Mouse (Mus musculus) forebrain, embryonic 12.5 days (tissue): ENCODE measurements around the gene Rnf181. TPM values are rescaled to one million over a fixed set of nuclear protein-coding genes. Genes with fewer than 3 reads are reported as not detected.
A peak's percentile ranks its signal among the peaks of the same experiment; 100 is the strongest.

Experiments used
- ATAC-seq: fragments of 200-750 bp; cut with Nextera tagmentation; 2 replicates; pipeline ENCODE4 v1.8.0; 2017; ENCODE audit warnings: moderate TSS enrichment; ENCODE audit not compliant: low FRiP score
- H3K27ac ChIP-seq: fragments of 300-500 bp; sonication (generic); 2 replicates; pipeline ENCODE4 v1.5.1; 2016; ENCODE audit warnings: mild to moderate bottlenecking
- H3K27me3 ChIP-seq: fragments of 300-500 bp; sonication (generic); 2 replicates; pipeline ENCODE4 v1.6.1; 2016; ENCODE audit warnings: mild to moderate bottlenecking
- H3K36me3 ChIP-seq: fragments of 300-500 bp; sonication (generic); replicated peaks from 2 replicates; pipeline ENCODE4 v1.6.1; 2016; ENCODE audit warnings: mild to moderate bottlenecking
- H3K4me1 ChIP-seq: fragments of 300-500 bp; sonication (generic); 2 replicates; pipeline ENCODE4 v1.6.1; 2016
- H3K4me2 ChIP-seq: fragments of 300-500 bp; sonication (generic); 2 replicates; pipeline ENCODE4 v1.6.1; 2016; ENCODE audit warnings: mild to moderate bottlenecking, moderate library complexity
- H3K4me3 ChIP-seq: fragments of 300-500 bp; sonication (generic); replicated peaks from 2 replicates; pipeline ENCODE4 v1.5.1; 2016; ENCODE audit warnings: mild to moderate bottlenecking
- H3K9ac ChIP-seq: fragments of 300-500 bp; sonication (generic); 2 replicates; pipeline ENCODE4 v1.6.1; 2016; ENCODE audit warnings: mild to moderate bottlenecking
- H3K9me3 ChIP-seq: fragments of 300-500 bp; sonication (generic); 2 replicates; pipeline ENCODE4 v1.6.1; 2016
- WGBS: fragments of 180-500 bp; shearing (Covaris S2); methylation state at CpG from one replicate; pipeline ENCODE4 v1.1.7; 2016; 5-methylcytosine and 5-hydroxymethylcytosine counted together
- polyA plus RNA-seq: library from polyadenylated mRNA; unstranded; fragments of >200 nt; fragmentation: Nextera tagmentation; extraction: Ambion mirVana; gene quantifications from 2 replicates; pipeline ENCODE4 v1.2.1, GENCODE M21; 2016

Rnf181 gene
- polyA plus RNA-seq, 1 experiment from 2014 or later = 97.5 TPM

DNA sequence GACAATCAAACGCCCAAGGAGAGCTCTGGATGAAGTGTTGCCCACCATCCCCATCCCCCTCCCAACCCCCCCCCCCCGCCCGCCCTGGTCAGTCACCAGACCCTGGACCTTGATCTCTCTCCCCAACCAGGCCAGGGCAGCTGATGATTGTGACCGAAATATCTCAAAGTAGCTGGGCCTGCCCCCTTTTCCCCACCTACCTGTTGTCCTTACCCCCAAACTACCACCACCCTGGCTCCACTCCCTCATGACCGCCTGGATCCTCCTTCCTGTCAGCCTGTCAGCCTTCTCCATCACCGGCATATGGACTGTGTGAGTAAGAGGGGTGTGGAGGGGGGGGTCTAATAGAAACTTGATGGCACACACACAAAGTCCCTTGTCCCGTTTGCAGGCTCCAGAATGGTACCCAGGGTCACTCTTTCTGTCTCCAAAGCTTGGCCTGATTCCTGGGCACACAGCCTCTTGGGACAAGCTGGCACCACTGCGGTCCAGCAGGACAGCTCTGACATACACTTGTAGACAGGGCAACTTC, 10.7 kb downstream of the Rnf181 start:
- H3K4me2 ChIP-seq = peak overlapping the region; percentile 96
- no peaks in the 10 kb centered on the region for H3K9me3 ChIP-seq
- ATAC-seq = peak; percentile 12
- H3K9ac ChIP-seq = peak overlapping the region; percentile 67
- no peak overlapping the region for H3K27ac ChIP-seq
- peaks cover 29% of the 10 kb centered on the region for H3K36me3 ChIP-seq
- H3K4me1 ChIP-seq = peaks cover 27% of the 10 kb centered on the region
- H3K27me3 ChIP-seq = peaks cover 6% of the 10 kb centered on the region; the same call in 1 of the 2 replicates
- WGBS = 39% methylated on average over 8 of the region's 8 CpGs
- peak overlapping the region; percentile 54 for H3K4me3 ChIP-seq

DNA sequence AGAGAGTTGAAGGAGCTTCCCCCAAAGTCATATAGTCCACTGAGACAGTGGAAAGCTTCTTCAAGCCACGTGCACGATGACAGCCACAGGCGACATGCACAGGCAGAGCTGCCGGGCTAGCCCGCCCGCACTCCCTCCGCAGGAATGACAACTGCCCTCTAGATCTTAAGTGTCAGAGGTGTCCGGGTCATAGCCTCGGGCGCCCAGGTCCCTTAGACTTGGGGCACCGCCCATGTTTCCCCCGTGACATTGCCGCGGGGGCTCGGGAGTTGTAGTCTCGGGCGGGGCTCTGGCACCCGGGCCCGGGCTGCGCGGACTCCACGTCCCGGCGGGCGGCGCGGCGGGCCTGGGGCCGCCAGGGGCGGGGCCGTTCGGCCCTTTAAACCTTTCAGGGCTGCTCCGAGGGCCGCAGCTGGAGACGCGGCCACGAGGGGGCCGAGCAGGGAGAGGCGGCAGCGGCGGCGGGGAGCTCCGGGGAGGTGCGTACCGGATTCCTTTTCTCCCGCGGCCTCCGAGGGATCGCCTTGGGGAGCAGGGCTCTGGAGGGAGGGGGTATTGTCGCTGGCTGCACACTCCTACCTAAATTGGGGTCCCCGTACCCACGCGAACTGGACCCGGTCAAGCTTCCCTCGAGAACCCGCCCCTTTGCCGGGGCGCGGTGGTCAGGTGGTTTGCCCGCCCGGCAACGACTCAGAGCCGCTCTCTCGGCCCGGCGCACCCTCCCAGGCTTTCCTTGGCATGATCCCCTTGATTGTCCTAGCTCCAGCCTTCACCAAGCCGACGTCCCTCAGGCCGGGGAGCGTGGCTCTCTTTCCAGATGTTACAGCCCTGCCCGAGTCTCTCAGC, 11.5 kb downstream of the Rnf181 start, which contains the start of gene Tmem150a:
Tmem150a (plus strand) TSS at position 382 of the 846 bp plus-strand sequence.
- Histone ChIP-seq H3K4me3 (peak within 1 kb of the TSS; percentile 54), H3K4me1 (peaks cover 23% of the 10 kb centered on the region), H3K27me3 (peaks cover 6% of the 10 kb centered on the region; the same call in 1 of the 2 replicates), H3K9me3 (no peaks in the 10 kb centered on the region), H3K27ac (no peak within 1 kb of the TSS), H3K36me3 (peaks cover 32% of the 10 kb centered on the region), H3K9ac (peak within 1 kb of the TSS; percentile 67), H3K4me2 (peak within 1 kb of the TSS; percentile 96)
- WGBS = under 1% methylated on average over 71 of the region's 71 CpGs
- peak; percentile 91 for ATAC-seq

DNA sequence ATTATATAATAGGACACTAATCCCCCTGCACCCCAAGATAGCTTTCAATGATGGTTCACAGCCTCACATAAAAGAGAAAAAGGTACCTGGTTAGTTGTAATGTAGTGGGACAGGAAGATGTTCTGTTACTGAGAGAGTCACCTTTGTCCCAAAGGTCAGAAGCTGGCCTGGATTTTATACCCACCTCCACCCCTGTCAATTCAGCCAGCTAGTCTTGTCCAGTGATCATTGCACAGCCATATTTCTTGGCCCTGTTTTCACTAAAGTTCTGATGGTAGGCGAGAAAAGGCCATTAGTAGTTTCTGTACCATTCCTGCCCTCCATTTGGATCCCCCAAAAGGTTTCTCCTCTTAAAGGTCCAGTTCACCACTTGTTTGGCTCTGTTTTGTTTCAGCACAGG, 12.7 kb downstream of the Rnf181 start:
- no peak overlapping the region for H3K27ac ChIP-seq
- H3K4me2 ChIP-seq = no peak overlapping the region
- H3K4me3 ChIP-seq = no peak overlapping the region
- peaks cover 22% of the 10 kb centered on the region for H3K4me1 ChIP-seq
- WGBS = 61% methylated on average over 1 of the region's 1 CpGs
- no peak for ATAC-seq
- no peaks in the 10 kb centered on the region for H3K9me3 ChIP-seq
- peaks cover 6% of the 10 kb centered on the region; the same call in 1 of the 2 replicates for H3K27me3 ChIP-seq
- H3K36me3 ChIP-seq = peaks cover 33% of the 10 kb centered on the region
- no peak overlapping the region for H3K9ac ChIP-seq

DNA sequence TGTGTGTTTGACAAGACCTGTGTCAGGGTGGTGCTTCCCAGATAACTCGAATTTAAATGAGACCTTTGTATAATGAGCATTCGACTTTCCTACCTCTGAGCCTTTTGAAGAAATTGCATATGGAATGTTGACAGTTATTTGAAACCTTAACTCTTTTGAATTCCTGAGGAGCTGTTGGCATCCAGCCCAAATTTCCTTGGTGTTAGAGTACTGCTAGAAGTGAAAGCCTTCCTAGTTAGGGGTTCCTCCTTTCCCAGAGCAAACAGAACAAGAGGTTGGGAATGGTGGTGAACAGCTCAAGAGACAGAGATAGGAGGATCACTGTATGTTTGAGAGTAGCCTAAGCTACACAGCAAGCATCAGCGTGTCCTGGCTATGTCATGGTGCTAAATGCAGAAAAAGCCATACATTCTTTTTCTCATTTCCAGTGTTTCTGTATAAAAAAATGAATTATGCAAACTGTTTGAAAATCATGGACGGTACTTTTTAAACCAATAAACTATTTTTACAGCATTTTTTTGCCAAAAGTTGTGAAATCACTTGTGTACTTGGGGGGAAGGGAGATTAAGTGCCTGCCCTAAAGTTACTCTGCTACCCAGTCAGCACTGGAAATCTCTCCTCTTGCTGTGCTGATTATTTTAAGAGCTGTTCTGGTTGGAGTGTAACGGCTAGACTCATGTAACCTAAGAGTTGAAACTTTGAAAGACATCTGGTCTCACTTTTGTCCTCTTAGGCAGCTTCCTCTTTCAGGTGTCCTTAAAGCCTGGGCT, 13.9 kb downstream of the Rnf181 start:
- H3K9me3 ChIP-seq = no peaks in the 10 kb centered on the region
- H3K27ac ChIP-seq = no peak overlapping the region
- H3K27me3 ChIP-seq = peaks cover 6% of the 10 kb centered on the region; the same call in 1 of the 2 replicates
- ATAC-seq = no peak
- no peak overlapping the region for H3K4me2 ChIP-seq
- no peak overlapping the region for H3K4me3 ChIP-seq
- peaks cover 34% of the 10 kb centered on the region for H3K4me1 ChIP-seq
- H3K9ac ChIP-seq = no peak overlapping the region
- peaks cover 27% of the 10 kb centered on the region for H3K36me3 ChIP-seq
- WGBS = 82% methylated on average over 5 of the region's 5 CpGs

DNA sequence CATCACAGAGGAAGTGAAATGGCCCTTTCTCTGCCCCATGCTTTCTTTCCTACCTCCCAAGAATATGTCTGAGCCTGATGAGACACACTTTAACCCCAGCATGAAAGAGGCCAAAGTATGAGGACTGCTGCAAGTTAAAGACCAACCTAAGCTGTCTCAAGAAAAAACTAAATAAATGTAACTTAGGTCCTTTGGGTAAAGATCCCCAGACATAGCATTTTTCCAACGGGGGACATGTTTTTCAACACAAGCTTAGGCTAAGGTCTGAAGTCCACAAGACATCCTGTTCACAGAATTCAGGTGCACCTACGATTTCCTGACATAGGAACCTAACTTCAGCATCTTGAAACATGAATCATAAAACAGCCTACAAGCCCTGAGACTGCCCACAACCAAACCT, 16.5 kb downstream of the Rnf181 start:
- 92% methylated on average over 2 of the region's 2 CpGs for WGBS
- H3K4me1 ChIP-seq = peaks cover 34% of the 10 kb centered on the region

DNA sequence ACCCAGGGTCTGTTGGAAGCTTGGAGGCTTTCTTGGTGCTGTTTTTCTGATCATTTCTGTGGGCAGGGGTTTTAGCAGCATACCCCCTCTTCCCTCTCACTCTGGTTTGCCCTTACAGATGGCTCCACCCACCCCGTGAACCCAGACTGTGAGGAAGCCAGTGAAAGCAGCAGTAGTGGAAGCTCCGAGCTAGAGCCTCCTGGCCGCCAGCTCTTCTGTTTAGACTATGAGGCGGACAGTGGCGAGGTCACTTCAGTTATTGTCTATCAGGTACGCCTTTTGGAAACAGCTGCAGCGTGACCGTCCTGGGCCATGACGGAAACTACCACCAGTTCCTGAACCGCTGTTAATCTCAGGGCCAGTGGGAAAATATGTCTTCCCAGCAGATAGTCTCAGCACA, 18.3 kb downstream of the Rnf181 start:
- H3K27me3 ChIP-seq = peaks cover 3% of the 10 kb centered on the region; the same call in 1 of the 2 replicates
- H3K9me3 ChIP-seq = no peaks in the 10 kb centered on the region
- 81% methylated on average over 10 of the region's 10 CpGs for WGBS
- H3K36me3 ChIP-seq = peaks cover 23% of the 10 kb centered on the region
- peak overlapping the region; percentile 92; the same call in 1 of the 2 replicates for H3K9ac ChIP-seq
- no peak overlapping the region for H3K27ac ChIP-seq
- H3K4me2 ChIP-seq = peak overlapping the region; percentile 82
- ATAC-seq = no peak
- peaks cover 35% of the 10 kb centered on the region for H3K4me1 ChIP-seq
- peak overlapping the region; percentile 78 for H3K4me3 ChIP-seq

More for the DNA sequence above, 16.5 kb downstream of the Rnf181 start:
- Histone ChIP-seq H3K27ac (no peak overlapping the region), H3K4me3 (no peak overlapping the region), H3K36me3 (peaks cover 23% of the 10 kb centered on the region), H3K27me3 (peaks cover 6% of the 10 kb centered on the region; the same call in 1 of the 2 replicates), H3K9ac (no peak overlapping the region), H3K4me2 (no peak overlapping the region), H3K9me3 (no peaks in the 10 kb centered on the region)
- ATAC-seq = no peak

DNA sequence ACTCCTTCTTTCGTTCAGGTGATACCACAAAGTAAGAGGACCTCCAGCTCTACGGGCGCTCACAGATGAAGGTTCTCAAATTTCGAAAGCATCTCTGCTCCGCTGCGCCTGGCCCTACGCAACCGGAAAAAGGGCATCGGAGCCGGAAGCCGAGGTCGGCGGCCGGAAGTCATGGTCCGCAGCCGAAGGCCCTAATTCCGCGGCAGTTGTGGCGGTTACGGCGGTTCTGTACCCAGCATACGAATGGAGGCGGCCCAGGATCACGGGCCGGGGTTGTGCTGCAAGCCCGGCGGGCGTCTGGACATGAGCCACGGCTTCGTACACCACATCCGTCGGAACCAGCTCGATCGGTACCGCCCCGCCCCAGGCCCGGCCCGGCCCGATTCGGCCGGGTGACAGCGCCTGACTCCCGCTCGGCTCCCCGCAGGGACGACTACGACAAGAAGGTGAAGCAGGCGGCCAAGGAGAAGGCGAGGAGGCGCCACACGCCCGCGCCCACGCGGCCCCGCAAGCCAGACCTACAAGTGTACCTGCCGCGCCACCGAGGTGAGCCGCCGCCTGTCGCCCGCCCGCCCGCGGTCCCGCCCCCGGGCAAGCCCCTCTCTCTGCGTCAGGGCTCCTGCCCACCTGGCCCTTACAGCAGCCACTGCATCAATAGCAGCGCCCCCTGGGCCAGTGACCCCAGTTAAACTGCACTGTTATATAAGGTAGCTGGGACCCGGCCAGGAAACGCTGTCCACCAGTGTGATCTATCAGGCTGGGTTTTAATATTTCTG, 19.4 kb downstream of the Rnf181 start, which contains the start of gene 0610030E20Rik:
0610030E20Rik (plus strand) TSS at position 152 of the 776 bp plus-strand sequence.
- under 1% methylated on average over 72 of the region's 72 CpGs for WGBS
- Histone ChIP-seq H3K9me3 (no peaks in the 10 kb centered on the region), H3K27ac (peak within 1 kb of the TSS; percentile 87), H3K36me3 (peaks cover 23% of the 10 kb centered on the region), H3K9ac (peak within 1 kb of the TSS; percentile 92), H3K4me1 (peaks cover 37% of the 10 kb centered on the region), H3K4me2 (peak within 1 kb of the TSS; percentile 82), H3K27me3 (no peaks in the 10 kb centered on the region), H3K4me3 (peak within 1 kb of the TSS; percentile 78)
- ATAC-seq = peak; percentile 76

DNA sequence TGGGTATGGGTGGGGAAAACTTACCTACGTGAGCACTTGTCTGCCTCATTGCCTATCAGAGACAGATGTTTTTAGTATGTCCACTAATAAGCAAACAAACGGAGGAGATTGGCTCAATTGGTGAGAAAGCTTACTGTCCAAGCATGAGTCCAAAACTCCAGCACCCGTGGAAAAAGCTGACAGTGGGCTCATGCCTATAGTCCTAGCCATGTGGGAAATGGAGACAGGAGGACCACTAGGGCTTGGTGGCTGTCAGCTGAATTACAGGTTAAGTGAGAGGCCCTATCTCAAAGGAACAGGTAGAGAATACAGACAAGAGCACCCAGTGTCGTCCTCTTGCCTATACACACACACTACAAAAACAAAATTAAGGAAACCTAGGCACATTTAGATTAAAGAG, 20.5 kb downstream of the Rnf181 start:
- Histone ChIP-seq H3K4me3 (no peak overlapping the region; the same call in 1 of the 2 replicates), H3K27me3 (no peaks in the 10 kb centered on the region), H3K36me3 (peaks cover 23% of the 10 kb centered on the region), H3K9me3 (no peaks in the 10 kb centered on the region), H3K4me1 (peaks cover 37% of the 10 kb centered on the region), H3K4me2 (no peak overlapping the region), H3K9ac (no peak overlapping the region), H3K27ac (no peak overlapping the region)
- no peak for ATAC-seq
- WGBS = 84% methylated on average over 4 of the region's 4 CpGs

DNA sequence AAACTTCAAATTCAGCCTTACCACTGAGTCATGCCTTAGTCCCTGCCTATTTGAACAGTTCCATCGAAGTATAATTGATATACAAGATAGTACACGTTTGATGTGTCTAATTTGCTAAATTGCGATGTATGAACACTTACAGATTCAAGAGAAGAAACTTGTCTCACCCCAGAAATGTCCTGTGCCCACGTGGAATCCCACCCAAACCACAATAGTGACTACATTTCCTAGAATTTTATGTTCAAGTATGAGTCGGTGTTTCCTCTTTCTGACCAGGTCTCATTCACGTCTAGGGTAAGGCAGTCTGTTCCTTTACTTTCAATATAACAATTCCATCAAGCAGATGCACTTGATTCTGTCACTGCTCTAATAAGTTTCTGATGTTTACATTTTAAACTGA, 21.1 kb downstream of the Rnf181 start:
- Histone ChIP-seq H3K27me3 (no peaks in the 10 kb centered on the region), H3K9ac (no peak overlapping the region), H3K4me2 (peak overlapping the region; percentile 92), H3K36me3 (peaks cover 20% of the 10 kb centered on the region), H3K4me1 (peaks cover 37% of the 10 kb centered on the region), H3K9me3 (no peaks in the 10 kb centered on the region), H3K27ac (no peak overlapping the region), H3K4me3 (peak overlapping the region; percentile 82; the same call in 1 of the 2 replicates)
- 55% methylated on average over 6 of the region's 6 CpGs for WGBS
- ATAC-seq = no peak

DNA sequence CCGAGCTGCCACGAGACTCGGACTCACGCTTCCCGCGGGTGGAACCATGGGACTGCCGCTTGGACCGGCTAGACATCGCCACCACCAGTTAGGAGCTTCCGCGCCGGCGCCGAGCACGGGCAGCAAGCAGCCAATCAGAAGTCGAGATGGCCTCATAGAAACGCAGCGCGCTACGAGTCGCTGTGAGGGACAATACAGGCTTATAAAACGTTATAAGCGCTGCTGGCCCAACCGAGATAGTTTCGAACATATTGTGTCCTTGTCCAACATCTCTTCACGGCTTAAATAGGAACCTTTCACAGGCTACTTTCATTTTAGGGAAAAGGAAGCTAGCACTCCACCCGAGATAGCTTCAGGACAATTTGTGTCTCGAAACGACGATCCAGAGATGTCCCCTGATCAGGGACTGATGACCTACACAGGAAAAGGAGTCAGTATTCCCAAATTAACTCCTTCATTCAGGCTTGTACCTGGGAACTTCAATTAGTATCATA, 21.6 kb downstream of the Rnf181 start, which contains the start of gene Usp39:
Usp39 (minus strand) TSS at position 111 of the 494 bp plus-strand sequence.
- Histone ChIP-seq H3K4me3 (peak within 1 kb of the TSS; percentile 82), H3K27ac (peak within 1 kb of the TSS; percentile 60; the same call in 1 of the 2 replicates), H3K9me3 (no peaks in the 10 kb centered on the region), H3K9ac (peak within 1 kb of the TSS; percentile 72), H3K4me1 (peaks cover 37% of the 10 kb centered on the region), H3K27me3 (no peaks in the 10 kb centered on the region), H3K4me2 (peak within 1 kb of the TSS; percentile 92), H3K36me3 (peaks cover 15% of the 10 kb centered on the region)
- ATAC-seq = peak; percentile 85
- WGBS = under 1% methylated on average over 30 of the region's 30 CpGs

DNA sequence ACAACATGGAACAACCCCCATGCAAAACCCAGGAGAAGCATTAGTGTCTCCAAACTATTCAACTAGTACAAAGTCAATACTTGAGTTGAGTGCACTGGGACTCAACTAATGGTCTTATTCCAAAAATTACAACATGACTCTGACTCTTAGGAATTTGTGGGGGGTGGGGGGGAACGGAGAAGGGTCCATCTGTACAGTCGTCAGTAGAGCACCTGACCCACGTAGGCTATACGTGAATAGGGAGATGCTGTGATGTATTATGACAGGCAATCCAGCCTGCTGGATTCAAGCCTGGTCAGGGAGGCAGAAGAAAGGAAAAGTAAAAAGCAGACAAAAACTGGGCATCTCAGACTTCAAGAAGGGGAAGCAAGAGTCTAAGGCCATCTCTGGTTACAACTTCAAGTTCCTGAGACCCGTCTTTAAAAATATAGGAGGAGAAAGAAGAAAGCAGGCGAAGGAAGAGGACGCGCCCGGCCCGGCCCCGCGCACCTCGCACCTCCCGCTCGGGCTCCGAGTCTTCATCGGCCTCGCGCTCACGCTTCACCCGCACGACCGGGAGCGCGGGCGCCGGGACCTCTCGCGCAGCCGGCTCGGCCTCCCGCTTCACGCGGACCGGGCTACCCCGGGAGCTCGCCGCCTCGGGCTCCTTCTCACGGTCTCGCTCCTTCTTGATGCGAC, 22.2 kb downstream of the Rnf181 start:
- under 1% methylated on average over 42 of the region's 42 CpGs for WGBS
- peak overlapping the region; percentile 60; the same call in 1 of the 2 replicates for H3K27ac ChIP-seq

More for the DNA sequence above, 22.2 kb downstream of the Rnf181 start:
- Histone ChIP-seq H3K27me3 (no peaks in the 10 kb centered on the region), H3K36me3 (peaks cover 14% of the 10 kb centered on the region), H3K9ac (peak overlapping the region; percentile 72), H3K4me1 (peaks cover 37% of the 10 kb centered on the region), H3K9me3 (no peaks in the 10 kb centered on the region), H3K4me2 (peak overlapping the region; percentile 92), H3K4me3 (peak overlapping the region; percentile 82)
- ATAC-seq = peak; percentile 65
